Mouse (Mus musculus) monocyte, adult 5-6 weeks (primary cell): ENCODE data around the gene Nek4. TPM values are rescaled to one million over a fixed set of nuclear protein-coding genes. Genes with fewer than 3 reads are reported as not detected.

ENCODE experiments used
- ATAC-seq: fragments of 153-309, 156-312 bp; replicated peaks from 2 replicates; pipeline ENCODE4 v1.8.0; 2017; ENCODE audit warnings: mild to moderate bottlenecking; ENCODE audit not compliant: low TSS enrichment, insufficient number of reproducible peaks, severe bottlenecking, poor library complexity, low FRiP score
- total RNA-seq: library from RNA; stranded (forward); fragments of 200-1000, 200-491, 200-594 nt; gene quantifications from 3 replicates; pipeline ENCODE4 v1.2.3, GENCODE M21; 2017

Nek4 gene
- total RNA-seq = 5.3 to 6.9 TPM (median 5.3 TPM) in 3 replicates

- peak; percentile 99 for ATAC-seq
These were observed at the start of gene Nek4 for GRCm38 (mm10) chr14:30951154-30951825. Gene Nek4 (plus strand): TSS chr14:30951377.

- no peak for ATAC-seq
These were observed 48.5 kb upstream of the Nek4 start for GRCm38 (mm10) chr14:30902628-30903027.

- ATAC-seq = no peak
These were observed 48.1 kb upstream of the Nek4 start for GRCm38 (mm10) chr14:30903036-30903435.

GRCm38 (mm10) chr14:30904307-30904706 is 46.9 kb upstream of the Nek4 start:
- no peak for ATAC-seq

GRCm38 (mm10) chr14:30906001-30906400 is 45.2 kb upstream of the Nek4 start:
- ATAC-seq = no peak

- ATAC-seq = peak; percentile 87
These were observed 43.3 kb upstream of the Nek4 start for GRCm38 (mm10) chr14:30907814-30908265.

- no peak for ATAC-seq
These were observed 40.0 kb upstream of the Nek4 start for GRCm38 (mm10) chr14:30911141-30911540.

GRCm38 (mm10) chr14:30912641-30913040 is 38.5 kb upstream of the Nek4 start:
- ATAC-seq = no peak

- ATAC-seq = no peak
These were observed 37.8 kb upstream of the Nek4 start for GRCm38 (mm10) chr14:30913404-30913803.

GRCm38 (mm10) chr14:30916516-30916915 is 34.7 kb upstream of the Nek4 start:
- no peak for ATAC-seq

- no peak for ATAC-seq
These were observed 29.0 kb upstream of the Nek4 start for GRCm38 (mm10) chr14:30922053-30922670.

- ATAC-seq = no peak
These were observed 27.6 kb upstream of the Nek4 start, which contains the start of gene Itih3 for GRCm38 (mm10) chr14:30923375-30924105. Gene Itih3 (minus strand): TSS chr14:30923760.

GRCm38 (mm10) chr14:30925492-30925891 is 25.7 kb upstream of the Nek4 start:
- ATAC-seq = no peak

- no peak for ATAC-seq
These were observed 20.8 kb upstream of the Nek4 start for GRCm38 (mm10) chr14:30930386-30930785.

- ATAC-seq = no peak
These were observed 17.8 kb upstream of the Nek4 start for GRCm38 (mm10) chr14:30933351-30933750.

GRCm38 (mm10) chr14:30942254-30942653 is 8.9 kb upstream of the Nek4 start:
- no peak for ATAC-seq

GRCm38 (mm10) chr14:30943038-30943437 is 8.1 kb upstream of the Nek4 start, which contains the start of gene Itih1:
Gene Itih1 (minus strand): TSS chr14:30943289.
- no peak for ATAC-seq

- peak; percentile 64 for ATAC-seq
These were observed 7.1 kb upstream of the Nek4 start for GRCm38 (mm10) chr14:30943860-30944674.

GRCm38 (mm10) chr14:30944745-30945144 is 6.4 kb upstream of the Nek4 start:
- ATAC-seq = no peak
